Mouse (Mus musculus) right cerebral cortex, adult 18-20 months (tissue): ENCODE data around the gene Ly6g6c.

Source experiments
- DNase-seq: peaks from one replicate; pipeline ENCODE4 v3.0.0; 2022; ENCODE audit warnings: mixed read lengths

The Ly6g6c gene

GRCm38 (mm10) chr17:35085208-35085865 lies 20.1 kb downstream of the Ly6g6c start, which contains the start of gene Ly6g6f:
Gene Ly6g6f, minus strand, starts transcription at chr17:35085610.
- DNase-seq: no peak

DNA sequence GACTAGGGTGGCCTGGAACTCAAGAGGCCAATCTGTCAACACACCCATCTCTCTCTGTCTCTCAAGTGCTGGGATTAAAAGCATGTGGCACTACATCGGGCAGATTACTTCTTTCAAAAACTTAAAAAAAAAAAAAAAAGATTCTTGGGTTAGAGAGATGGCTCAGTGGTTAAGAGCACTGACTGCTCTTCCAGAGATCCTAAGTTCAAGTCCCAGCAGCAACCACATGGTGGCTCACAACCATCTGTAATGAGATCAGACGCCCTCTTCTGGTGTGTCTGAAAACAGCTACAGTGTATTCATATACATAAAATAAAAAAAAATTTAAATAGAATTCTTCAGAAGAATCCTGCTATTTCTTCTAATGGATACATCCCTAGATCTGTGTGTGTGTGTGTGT lies 23.0 kb downstream of the Ly6g6c start:
- DNase-seq: no peak

GRCm38 (mm10) chr17:35088825-35089644 lies 23.8 kb downstream of the Ly6g6c start, which contains the start of gene Abhd16a:
Gene Abhd16a, plus strand, starts transcription at chr17:35089263.
- peak; percentile 97 for DNase-seq

DNA sequence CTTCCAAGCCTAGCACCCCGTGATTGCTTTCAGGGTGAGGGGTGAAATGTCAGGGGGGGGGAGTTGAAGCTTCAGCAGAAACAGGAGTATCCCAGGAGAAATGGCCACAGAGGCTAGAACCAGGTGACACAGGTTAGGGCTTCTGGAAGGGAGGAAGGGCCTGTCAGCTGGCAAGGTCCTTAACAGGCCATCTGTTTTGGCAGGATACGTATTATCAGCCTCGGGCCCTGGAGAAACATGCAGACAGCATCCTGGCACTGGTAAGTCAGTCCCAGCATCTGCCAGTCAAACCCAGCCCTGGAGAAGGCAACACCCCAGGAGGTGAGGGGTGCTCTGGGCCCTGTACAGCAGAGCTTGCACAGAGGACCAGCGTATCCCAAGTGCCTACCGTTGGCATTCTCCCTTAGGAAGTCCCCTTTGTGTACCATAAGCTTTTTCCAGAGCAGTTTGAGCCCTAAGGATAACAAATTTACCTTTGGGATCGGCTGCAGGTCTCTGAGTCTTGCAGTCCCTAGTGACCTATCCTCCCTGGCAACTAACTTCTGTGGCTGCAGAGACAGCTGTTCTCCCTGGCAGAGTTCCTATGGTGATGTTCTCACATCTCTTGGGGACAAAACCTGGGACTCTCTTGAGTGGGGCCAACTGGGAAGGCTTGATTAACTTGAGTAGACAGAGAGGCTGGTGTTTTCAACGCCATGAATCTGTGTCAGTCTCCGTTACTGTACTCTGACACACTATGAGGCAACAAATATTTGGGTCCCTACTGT lies 25.2 kb downstream of the Ly6g6c start:
- DNase-seq: no peak

GRCm38 (mm10) chr17:35092403-35093198 lies 27.4 kb downstream of the Ly6g6c start:
- DNase-seq: no peak

DNA sequence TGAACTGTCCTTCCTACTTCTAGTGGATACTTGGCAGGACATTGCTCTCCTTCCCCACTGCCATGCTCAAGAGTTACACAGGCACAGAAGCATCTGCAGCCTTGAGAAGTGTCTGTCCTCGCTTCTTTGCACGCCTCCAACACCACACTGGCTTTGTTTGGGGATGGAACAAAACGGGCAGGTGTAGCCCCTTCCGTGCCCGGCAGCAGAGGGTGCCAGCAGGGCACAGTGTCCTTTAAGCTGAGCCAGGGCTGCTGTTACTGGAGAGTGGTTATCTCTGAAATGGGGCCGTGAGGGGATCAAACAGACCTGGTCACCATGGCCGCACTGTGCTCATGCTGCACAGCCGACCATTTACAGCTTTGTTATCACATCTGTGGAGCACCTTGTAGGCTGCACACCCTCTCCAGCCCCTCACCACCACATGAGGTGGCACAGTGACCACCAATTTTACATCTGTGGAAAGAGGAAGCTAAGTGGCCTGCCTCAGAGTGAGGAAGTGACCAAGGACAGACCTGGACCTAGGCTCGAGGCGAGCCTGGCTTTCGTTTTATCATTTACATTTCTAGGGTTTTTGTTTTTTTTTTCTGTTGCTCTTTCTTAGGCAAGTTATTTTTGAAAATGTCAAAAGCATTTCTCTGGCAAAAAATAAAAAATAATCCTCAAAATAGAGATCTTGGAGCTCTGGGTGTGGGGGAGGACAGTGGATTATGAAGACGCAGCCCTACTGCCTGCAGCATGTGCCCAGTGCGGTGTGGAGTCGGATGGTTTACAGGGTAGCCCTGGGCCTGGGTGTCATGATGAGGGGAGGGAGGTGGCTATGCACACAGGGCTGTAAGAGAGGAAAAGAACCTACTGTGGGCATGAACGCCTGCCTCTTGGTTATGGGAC lies 29.5 kb downstream of the Ly6g6c start:
- DNase-seq: no peak

- DNase-seq: no peak
Observed at GRCm38 (mm10) chr17:35096597-35096996, 31.4 kb downstream of the Ly6g6c start.

GRCm38 (mm10) chr17:35097164-35097655 lies 32.0 kb downstream of the Ly6g6c start:
- peak; percentile 79 for DNase-seq

GRCm38 (mm10) chr17:35100196-35100765 lies 35.1 kb downstream of the Ly6g6c start:
- no peak for DNase-seq

GRCm38 (mm10) chr17:35101161-35101560 lies 36.0 kb downstream of the Ly6g6c start:
- DNase-seq: no peak

- DNase-seq: no peak
Observed at GRCm38 (mm10) chr17:35102299-35102698, 37.1 kb downstream of the Ly6g6c start.

DNA sequence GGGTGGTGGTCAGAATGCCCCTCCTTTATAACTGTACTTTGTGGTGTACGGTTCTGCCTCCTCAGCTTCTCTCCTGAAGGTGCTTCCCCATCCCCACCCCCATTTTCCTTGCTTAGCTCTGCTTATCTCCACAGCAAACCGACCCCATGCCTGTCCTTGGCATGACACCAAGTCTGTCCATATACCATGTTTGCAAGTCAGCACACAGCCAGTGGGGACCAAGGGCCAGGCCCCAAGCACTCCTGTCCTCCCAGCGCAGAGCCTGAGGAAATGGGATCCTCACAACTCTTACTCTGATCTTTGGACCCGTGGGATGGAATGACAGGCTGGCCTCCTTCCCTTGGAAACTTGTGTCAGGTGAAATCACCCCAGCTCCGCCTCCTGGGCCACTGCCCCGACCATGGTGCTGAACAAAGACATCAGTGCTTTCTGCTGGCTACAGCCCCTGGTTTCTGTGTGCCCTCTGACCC lies 38.1 kb downstream of the Ly6g6c start:
- no peak for DNase-seq

DNA sequence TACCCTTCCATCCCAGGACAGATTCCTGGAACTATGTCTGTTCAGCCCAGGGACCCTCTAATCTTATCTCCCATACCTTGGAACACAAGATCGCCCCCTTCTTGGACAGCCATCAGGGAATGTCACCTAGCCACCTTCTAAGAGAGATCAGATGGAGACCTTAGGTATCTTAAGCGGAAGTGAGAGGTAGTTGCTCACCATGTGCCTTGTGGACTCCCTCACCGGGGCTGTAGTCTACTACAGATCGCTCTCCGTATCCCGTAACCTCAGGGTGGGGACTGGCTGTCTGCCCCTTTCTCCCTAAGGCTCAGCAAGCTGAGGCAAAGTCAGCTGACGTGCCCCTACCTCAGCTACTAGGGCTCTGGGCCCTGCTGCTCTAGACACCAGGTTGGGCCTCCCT lies 38.9 kb downstream of the Ly6g6c start:
- DNase-seq: no peak

DNA sequence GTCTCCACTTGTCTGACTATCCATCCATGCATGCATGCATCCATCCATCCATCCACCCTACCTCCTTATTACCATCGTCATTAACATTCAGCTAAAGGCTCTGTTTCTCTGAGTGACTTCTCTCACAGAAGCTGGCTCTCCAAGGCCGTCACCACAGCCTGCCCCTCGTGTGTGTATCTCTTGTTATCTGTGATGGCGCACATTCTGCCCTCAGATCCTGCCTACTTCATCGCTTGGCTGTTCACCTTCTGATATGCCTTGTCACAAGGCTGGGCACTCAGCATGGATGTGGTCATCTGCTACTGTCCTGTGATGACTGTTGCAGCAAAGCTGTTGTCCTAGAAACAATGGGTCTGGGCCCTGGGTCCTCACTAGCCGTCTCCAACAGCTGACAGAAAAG lies 39.6 kb downstream of the Ly6g6c start:
- DNase-seq: no peak

GRCm38 (mm10) chr17:35105740-35106389 lies 40.7 kb downstream of the Ly6g6c start:
- no peak for DNase-seq

DNA sequence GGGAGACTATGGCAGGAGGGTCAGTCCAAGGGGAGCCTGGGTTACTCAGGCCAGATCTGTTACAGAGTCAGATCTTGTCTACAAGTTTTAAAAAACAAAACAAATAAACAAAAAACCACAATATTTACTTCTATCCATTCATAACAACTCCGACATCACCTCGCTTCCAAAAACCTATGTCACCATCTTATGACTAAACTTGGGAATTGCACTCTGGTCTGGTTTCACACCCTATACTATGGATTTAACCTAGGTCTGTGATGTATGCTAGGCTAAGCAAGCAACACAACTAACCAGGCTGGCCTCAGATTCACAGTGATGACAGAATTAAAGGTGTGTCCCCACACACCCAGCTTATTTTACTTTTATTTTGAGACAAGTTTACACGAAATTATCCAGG lies 41.3 kb downstream of the Ly6g6c start:
- no peak for DNase-seq

DNA sequence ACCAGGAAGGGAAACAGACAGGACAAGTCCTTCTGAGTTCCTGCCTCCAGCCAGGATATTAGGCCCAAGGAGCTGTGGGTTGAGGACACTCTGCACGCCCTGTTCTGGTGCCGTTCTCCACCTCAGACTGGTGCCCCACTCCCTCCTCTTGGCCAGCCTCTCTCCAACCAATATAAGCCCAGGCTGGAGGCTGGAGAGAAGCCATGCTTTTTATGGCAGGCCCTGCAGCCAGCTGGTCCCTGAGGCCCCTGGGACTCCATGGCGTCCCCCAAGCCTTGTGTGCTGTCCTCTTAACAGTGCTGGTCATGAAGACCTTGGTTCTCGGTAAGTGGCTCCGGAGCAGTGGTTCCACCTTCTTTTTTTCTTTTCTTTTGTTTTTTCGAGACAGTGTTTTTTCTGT lies 42.9 kb downstream of the Ly6g6c start, which contains the start of gene Ly6g5c:
TSS of gene Ly6g5c (plus strand) at position 183 of the 400 bp plus-strand sequence.
- no peak for DNase-seq

DNA sequence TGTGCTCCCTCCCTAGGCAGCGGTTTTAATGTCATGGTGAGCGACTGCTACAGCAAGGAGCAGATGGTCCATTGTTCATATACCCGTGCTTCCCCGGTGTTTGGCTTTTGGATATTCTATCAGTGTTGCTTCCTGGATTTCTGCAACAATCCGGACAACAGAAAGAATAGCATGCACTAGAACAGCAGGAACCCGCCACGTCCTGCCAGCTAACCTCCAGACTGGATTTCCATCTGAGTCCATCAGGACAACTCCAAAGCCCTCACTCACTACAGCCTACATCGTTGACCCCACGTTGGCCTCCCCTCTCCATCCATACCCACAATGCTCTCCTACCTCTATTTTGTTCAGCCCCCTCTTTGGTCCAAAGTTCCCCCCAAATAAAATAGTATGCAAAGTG lies 46.6 kb downstream of the Ly6g6c start:
- DNase-seq: no peak

- no peak for DNase-seq
Observed at GRCm38 (mm10) chr17:35115046-35116019, 50.1 kb downstream of the Ly6g6c start, which contains the start of gene Ly6g5b. Gene Ly6g5b, minus strand, starts transcription at chr17:35115428.
